Mouse (Mus musculus) lung, embryonic 16.5 days (tissue): ENCODE measurements around the gene Tulp2. TPM values are rescaled to one million over a fixed set of nuclear protein-coding genes. Genes with fewer than 3 reads are reported as not detected.

Experiments
- ATAC-seq: fragments of 200-750 bp; cut with Nextera tagmentation; 2 replicates; pipeline ENCODE4 v1.8.0; 2017; ENCODE audit warnings: low read depth, mild to moderate bottlenecking, moderate library complexity
- H3K27ac ChIP-seq: fragments of 300-500 bp; sonication (generic); 2 replicates; pipeline ENCODE4 v1.5.1; 2014; ENCODE audit warnings: mild to moderate bottlenecking, control low read depth, low read length
- H3K27me3 ChIP-seq: fragments of 300-500 bp; sonication (generic); 2 replicates; pipeline ENCODE4 v1.6.1; 2014; ENCODE audit warnings: low read depth, low read length, mixed read lengths; ENCODE audit not compliant: control insufficient read depth, insufficient read depth
- H3K36me3 ChIP-seq: fragments of 300-500 bp; sonication (generic); 2 replicates; pipeline ENCODE4 v1.6.1; 2014; ENCODE audit warnings: low read length; ENCODE audit not compliant: control insufficient read depth, insufficient read depth
- H3K4me1 ChIP-seq: fragments of 300-500 bp; sonication (generic); replicated peaks from 2 replicates; pipeline ENCODE4 v1.6.1; 2014; ENCODE audit warnings: low read length, mixed read lengths; ENCODE audit not compliant: control insufficient read depth, insufficient read depth
- H3K4me2 ChIP-seq: fragments of 300-500 bp; sonication (generic); 2 replicates; pipeline ENCODE4 v1.6.1; 2014; ENCODE audit warnings: low read depth, low read length, control low read depth
- H3K4me3 ChIP-seq: fragments of 300-500 bp; sonication (generic); 2 replicates; pipeline ENCODE4 v1.5.1; 2014; ENCODE audit warnings: mild to moderate bottlenecking, low read length, control low read depth
- H3K9ac ChIP-seq: fragments of 300-500 bp; sonication (generic); 2 replicates; pipeline ENCODE4 v1.6.1; 2014; ENCODE audit warnings: low read length, control low read depth
- H3K9me3 ChIP-seq: fragments of 300-500 bp; sonication (generic); 2 replicates; pipeline ENCODE4 v1.6.1; 2016; ENCODE audit warnings: low read length; ENCODE audit not compliant: control insufficient read depth
- WGBS: fragments of 180-500 bp; shearing (Covaris S2); extraction: QIAGEN DNeasy Blood & Tissue Kit; methylation state at CpG from one replicate; pipeline ENCODE4 v1.1.7; 2014; 5-methylcytosine and 5-hydroxymethylcytosine counted together
- microRNA-seq: library from miRNA; unstranded; fragments of <30 nt; microRNA quantifications from one replicate; pipeline ENCODE4, GENCODE M21; 2016
- polyA plus RNA-seq: library from polyadenylated mRNA; unstranded; fragments of >200 nt; fragmentation: Nextera tagmentation; extraction: Ambion mirVana; gene quantifications from 2 replicates; pipeline ENCODE4 v1.2.1, GENCODE M21; 2015

The Tulp2 gene
- polyA plus RNA-seq, 1 experiment from 2014 or later = 0.39 TPM

DNA sequence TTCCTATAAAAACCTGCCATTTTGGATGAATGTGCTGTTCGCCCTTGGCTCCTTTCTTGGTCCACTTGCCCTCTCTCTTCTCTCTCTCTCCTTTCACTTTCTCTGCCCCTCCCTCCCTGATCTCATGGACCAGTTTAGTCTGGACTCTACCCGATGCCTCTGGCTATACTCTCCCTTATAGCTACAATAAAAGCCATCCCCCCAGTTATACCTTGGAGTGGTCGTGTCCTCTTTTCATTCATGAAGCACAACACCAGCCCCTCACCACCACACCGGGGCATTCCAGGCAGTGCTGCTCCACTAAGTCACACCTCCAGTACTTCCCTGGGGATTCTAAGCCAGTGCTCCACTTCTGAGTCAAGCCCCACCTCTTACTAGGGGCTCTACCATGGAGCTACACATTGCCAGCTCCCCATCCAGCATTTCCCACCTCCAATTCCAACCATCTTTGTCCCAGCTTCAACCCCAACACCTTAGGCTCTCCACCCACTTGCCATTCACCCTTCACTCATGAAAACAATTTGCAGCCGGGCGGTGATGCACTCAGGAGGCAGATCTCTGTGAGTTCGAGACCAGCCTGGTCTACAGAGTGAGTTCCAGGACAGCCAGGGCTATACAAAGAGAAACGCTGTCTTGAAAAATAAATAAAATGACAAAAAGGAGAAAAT lies 85.6 kb downstream of the Tulp2 start:
- Histone ChIP-seq H3K4me1 (peaks cover 30% of the 10 kb centered on the region), H3K36me3 (no peaks in the 10 kb centered on the region), H3K27ac (peak overlapping the region; percentile 77), H3K9me3 (no peaks in the 10 kb centered on the region), H3K9ac (peak overlapping the region; percentile 58), H3K4me3 (no peak overlapping the region), H3K4me2 (peak overlapping the region; percentile 65), H3K27me3 (no peaks in the 10 kb centered on the region)
- 64% methylated on average over 8 of the region's 8 CpGs for WGBS
- ATAC-seq = no peak

DNA sequence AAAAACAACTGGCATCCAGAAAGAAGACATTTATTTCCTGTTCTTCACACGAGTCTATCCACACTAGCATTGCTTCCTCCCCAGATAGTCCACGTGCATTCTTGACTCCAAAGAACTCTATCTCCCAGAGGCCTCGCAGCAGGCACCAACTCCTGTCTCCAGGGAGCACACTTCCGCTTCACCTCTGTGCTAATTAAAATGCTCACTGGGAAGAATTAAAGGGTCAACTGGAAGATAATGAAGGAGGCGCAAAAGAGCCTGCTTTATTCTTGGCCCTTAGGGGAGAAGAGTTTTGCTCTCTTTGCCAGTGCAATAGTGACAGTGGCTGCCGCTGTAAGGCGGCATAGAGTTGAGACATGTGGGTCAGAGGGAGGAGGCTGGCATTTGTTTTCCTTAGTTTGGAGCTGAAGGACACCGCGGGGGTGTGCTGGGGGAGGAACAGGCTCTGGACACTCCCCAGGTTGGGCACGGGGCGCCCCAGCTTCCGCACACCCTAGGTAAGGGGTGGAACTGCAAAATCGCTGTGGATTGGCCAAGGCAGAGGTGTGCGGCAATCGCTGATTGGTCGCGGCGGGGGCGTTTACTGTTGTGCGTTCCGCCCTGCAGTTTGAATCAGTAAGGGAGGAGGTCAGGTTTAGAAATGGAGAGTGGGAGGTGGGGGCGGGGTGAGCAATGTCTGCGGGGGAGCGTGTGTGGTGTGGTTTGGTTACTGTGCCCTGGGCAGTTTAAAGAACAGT lies 86.3 kb downstream of the Tulp2 start:
- H3K9ac ChIP-seq = peak overlapping the region; percentile 59
- H3K4me2 ChIP-seq = peak overlapping the region; percentile 65
- ATAC-seq = peak; percentile 96
- no peaks in the 10 kb centered on the region for H3K27me3 ChIP-seq
- H3K4me1 ChIP-seq = peaks cover 30% of the 10 kb centered on the region
- no peaks in the 10 kb centered on the region for H3K36me3 ChIP-seq
- H3K27ac ChIP-seq = peak overlapping the region; percentile 77
- WGBS = 1% methylated on average over 24 of the region's 24 CpGs
- peak overlapping the region; percentile 53 for H3K4me3 ChIP-seq
- no peaks in the 10 kb centered on the region for H3K9me3 ChIP-seq

DNA sequence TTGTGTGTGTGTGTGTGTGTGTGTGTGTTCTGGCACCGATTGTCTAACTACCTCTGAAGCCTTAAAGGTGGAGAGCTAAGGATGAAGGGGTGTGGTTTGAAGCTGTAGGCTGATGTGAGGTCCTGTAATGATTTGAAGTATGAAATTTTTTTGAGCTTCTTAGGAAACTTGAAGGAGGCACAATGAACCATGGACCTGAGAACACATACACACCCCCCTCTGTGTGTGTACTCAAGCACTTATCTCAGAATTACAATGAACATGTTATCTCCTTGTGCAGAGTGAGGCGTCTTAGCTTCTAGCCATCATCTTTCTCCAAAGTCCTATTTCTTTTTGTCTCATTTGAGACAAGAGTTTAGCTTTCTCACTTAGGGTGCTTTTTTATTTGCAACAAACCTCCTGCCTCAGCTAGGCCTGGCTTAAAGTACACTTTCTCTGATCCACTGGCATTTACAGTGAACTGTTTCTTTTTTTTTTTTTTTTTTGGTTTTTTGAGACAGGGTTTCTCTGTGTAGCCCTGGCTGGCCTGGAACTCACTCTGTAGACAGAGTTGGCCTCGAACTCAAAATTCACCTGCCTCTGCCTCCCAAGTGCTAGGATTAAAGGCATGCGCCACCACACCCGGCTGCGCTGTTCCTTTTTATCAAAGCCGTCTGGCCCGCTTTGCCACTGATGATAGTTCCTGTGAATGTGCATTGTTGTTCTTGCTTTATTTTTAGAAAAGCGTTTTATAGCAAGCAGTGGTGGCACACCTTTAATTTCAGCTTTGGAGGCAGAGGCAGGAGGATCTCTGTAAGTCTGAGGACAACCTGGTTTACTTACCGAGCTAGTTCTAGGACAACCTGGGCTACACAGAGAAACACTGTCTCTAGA lies 87.2 kb downstream of the Tulp2 start:
- H3K4me1 ChIP-seq = peaks cover 30% of the 10 kb centered on the region
- WGBS = 71% methylated on average over 10 of the region's 10 CpGs
- no peaks in the 10 kb centered on the region for H3K9me3 ChIP-seq
- peak; percentile 10; the same call in 1 of the 2 replicates for ATAC-seq
- H3K27ac ChIP-seq = peak overlapping the region; percentile 77
- peak overlapping the region; percentile 59 for H3K9ac ChIP-seq
- H3K4me3 ChIP-seq = peak overlapping the region; percentile 53
- no peaks in the 10 kb centered on the region for H3K36me3 ChIP-seq
- H3K4me2 ChIP-seq = peak overlapping the region; percentile 65
- H3K27me3 ChIP-seq = no peaks in the 10 kb centered on the region

DNA sequence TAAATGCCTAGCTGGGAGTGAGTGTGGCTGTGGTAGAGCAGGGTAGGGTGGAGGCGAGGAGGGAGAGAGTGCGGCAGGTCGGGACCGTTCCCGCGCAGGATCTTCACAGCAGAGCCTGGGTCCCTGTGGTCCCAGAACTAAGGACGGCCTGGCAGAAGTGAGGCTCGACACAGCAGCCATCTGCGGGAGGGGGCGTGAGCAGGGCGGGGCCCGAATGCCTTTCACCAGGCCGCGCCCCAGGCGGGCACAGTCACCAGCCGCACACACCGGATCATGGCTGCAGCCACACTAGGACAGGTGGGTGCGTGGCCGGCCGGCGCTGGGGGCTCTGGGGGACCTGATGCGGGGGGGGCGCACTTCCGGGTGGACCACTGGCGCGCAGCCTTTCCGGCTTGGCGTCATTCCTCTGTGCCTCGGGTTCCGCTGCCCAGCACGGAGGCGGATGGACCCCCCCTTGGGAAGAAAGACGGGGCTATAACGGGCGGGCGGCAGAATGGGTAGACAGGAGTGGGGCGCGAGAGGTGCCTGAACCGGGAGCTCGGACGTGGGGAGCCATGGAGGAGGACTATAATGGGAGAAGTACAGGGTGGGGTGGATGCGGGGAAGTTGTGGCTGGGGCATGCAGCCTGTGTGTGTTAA lies 88.5 kb downstream of the Tulp2 start, which contains the start of gene Bcat2:
Gene Bcat2, plus strand, starts transcription at position 51 of the 639 bp plus-strand sequence.
- H3K36me3 ChIP-seq = no peaks in the 10 kb centered on the region
- peak; percentile 72 for ATAC-seq
- H3K9ac ChIP-seq = peak within 1 kb of the TSS; percentile 92
- H3K4me1 ChIP-seq = peaks cover 30% of the 10 kb centered on the region
- WGBS = under 1% methylated on average over 40 of the region's 42 CpGs
- no peaks in the 10 kb centered on the region for H3K27me3 ChIP-seq
- H3K4me3 ChIP-seq = peak within 1 kb of the TSS; percentile 78
- peak within 1 kb of the TSS; percentile 66 for H3K4me2 ChIP-seq
- H3K27ac ChIP-seq = peak within 1 kb of the TSS; percentile 93
- H3K9me3 ChIP-seq = no peaks in the 10 kb centered on the region

DNA sequence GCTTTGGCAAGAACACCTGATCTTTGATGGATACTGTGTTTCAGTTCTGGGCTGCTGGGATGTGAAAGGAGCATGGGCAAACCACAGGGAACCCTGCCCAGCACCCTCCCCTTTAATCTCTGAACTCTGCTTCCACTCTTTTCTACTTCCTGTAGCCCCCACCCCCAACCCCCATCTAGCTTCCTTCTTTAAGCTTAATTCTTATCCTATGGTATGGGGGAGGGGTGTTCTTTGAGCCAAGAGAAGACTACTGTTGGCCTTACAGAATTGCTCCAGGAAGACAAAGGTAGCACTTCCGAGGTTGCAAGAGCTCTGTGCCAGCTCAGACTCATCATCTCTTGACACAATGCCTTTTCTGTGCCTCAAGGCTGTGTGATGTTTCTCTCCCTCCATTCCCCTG lies 90.3 kb downstream of the Tulp2 start:
- ATAC-seq = no peak
- Histone ChIP-seq H3K36me3 (peaks cover 5% of the 10 kb centered on the region; the same call in 1 of the 2 replicates), H3K9me3 (no peaks in the 10 kb centered on the region), H3K4me3 (no peak overlapping the region), H3K27me3 (no peaks in the 10 kb centered on the region), H3K9ac (no peak overlapping the region), H3K27ac (no peak overlapping the region), H3K4me1 (peaks cover 30% of the 10 kb centered on the region), H3K4me2 (0 out of 2 replicates have a peak overlapping the region, but pooled peaks have one; percentile 66)
- WGBS = 42% methylated on average over 1 of the region's 1 CpGs

Small RNA genes lying within 50 kb of the gene (microRNA-seq; reads per million reads assigned to microRNA genes)
- not detected for gene Gm22133

Other genes with a start within 250 kb of the Tulp2 start
- gene Cd37, start 242.8 kb upstream of the Tulp2 start, polyA plus RNA-seq = 3.0 and 4.6 TPM in 2 replicates
- gene Slc6a16, start 240.8 kb upstream of the Tulp2 start, polyA plus RNA-seq = 0.23 TPM in 1 of 2 replicates, not detected in the other
- not detected in 2 replicates for gene Slc6a21, start 204.4 kb upstream of the Tulp2 start, polyA plus RNA-seq
- 19.6 and 25.0 TPM in 2 replicates for gene Trpm4, start 148.1 kb upstream of the Tulp2 start, polyA plus RNA-seq
- gene Hrc, start 146.6 kb upstream of the Tulp2 start, polyA plus RNA-seq = 1.8 and 2.0 TPM in 2 replicates
- 2.2 and 2.5 TPM in 2 replicates for gene Ppfia3, start 114.9 kb upstream of the Tulp2 start, polyA plus RNA-seq
- gene Lin7b, start 111.3 kb upstream of the Tulp2 start, polyA plus RNA-seq = 0.53 TPM in 2 replicates
- 181 and 191 TPM in 2 replicates for gene Snrnp70, start 86.1 kb upstream of the Tulp2 start, polyA plus RNA-seq
- not detected in 2 replicates for gene Kcna7, start 76.2 kb upstream of the Tulp2 start, polyA plus RNA-seq
- gene Ntf5, start 68.2 kb upstream of the Tulp2 start, polyA plus RNA-seq = 3.2 and 3.5 TPM in 2 replicates
- 2.3 and 3.3 TPM in 2 replicates for gene Lhb, start 61.1 kb upstream of the Tulp2 start, polyA plus RNA-seq
- 53.8 and 54.1 TPM in 2 replicates for gene Gys1, start 47.0 kb upstream of the Tulp2 start, polyA plus RNA-seq
- 159 and 160 TPM in 2 replicates for gene Ruvbl2, start 43.8 kb upstream of the Tulp2 start, polyA plus RNA-seq
- 4,912 and 5,024 TPM in 2 replicates for gene Ftl1, start 22.0 kb upstream of the Tulp2 start, polyA plus RNA-seq
- gene Bax, start 15.0 kb upstream of the Tulp2 start, polyA plus RNA-seq = 135 and 136 TPM in 2 replicates
- not detected in 2 replicates for gene Gm45808, start 4.9 kb downstream of the Tulp2 start, polyA plus RNA-seq
- gene Dhdh, start 6.9 kb downstream of the Tulp2 start, polyA plus RNA-seq = 3.6 and 3.7 TPM in 2 replicates
- 254 and 266 TPM in 2 replicates for gene Nucb1, start 28.5 kb downstream of the Tulp2 start, polyA plus RNA-seq
- gene Ppp1r15a, start 44.4 kb downstream of the Tulp2 start, polyA plus RNA-seq = 22.4 and 29.0 TPM in 2 replicates
- gene Plekha4, start 44.5 kb downstream of the Tulp2 start, polyA plus RNA-seq = 2.3 and 3.4 TPM in 2 replicates
- 0.72 and 0.84 TPM in 2 replicates for gene Hsd17b14, start 73.0 kb downstream of the Tulp2 start, polyA plus RNA-seq
- gene Bcat2, start 88.3 kb downstream of the Tulp2 start, polyA plus RNA-seq = 59.5 and 60.0 TPM in 2 replicates
- gene Fgf21, start 133.6 kb downstream of the Tulp2 start, polyA plus RNA-seq = 0.16 and 0.91 TPM in 2 replicates
- 0.26 and 0.70 TPM in 2 replicates for gene Fut1, start 135.4 kb downstream of the Tulp2 start, polyA plus RNA-seq
- gene Izumo1, start 139.9 kb downstream of the Tulp2 start, polyA plus RNA-seq = 0.16 and 0.21 TPM in 2 replicates
- 16.1 and 16.4 TPM in 2 replicates for gene Rasip1, start 145.6 kb downstream of the Tulp2 start, polyA plus RNA-seq
- gene Mamstr, start 158.1 kb downstream of the Tulp2 start, polyA plus RNA-seq = 10.6 and 11.5 TPM in 2 replicates
- 0.60 and 0.70 TPM in 2 replicates for gene Fut2, start 184.5 kb downstream of the Tulp2 start, polyA plus RNA-seq
- 0.95 and 1.8 TPM in 2 replicates for gene Ntn5, start 202.1 kb downstream of the Tulp2 start, polyA plus RNA-seq
- gene Sec1, start 212.5 kb downstream of the Tulp2 start, polyA plus RNA-seq = 0.74 and 0.84 TPM in 2 replicates
- 2.3 and 3.3 TPM in 2 replicates for gene Car11, start 218.0 kb downstream of the Tulp2 start, polyA plus RNA-seq
- gene Dbp, start 223.2 kb downstream of the Tulp2 start, polyA plus RNA-seq = 1.5 and 1.7 TPM in 2 replicates
- gene Rpl18, start 233.6 kb downstream of the Tulp2 start, polyA plus RNA-seq = 984 and 1,005 TPM in 2 replicates
- gene Sphk2, start 236.1 kb downstream of the Tulp2 start, polyA plus RNA-seq = 28.9 TPM in 2 replicates
- gene Fam83e, start 239.3 kb downstream of the Tulp2 start, polyA plus RNA-seq = 2.0 and 2.1 TPM in 2 replicates
- not detected in 2 replicates for gene Spaca4, start 243.9 kb downstream of the Tulp2 start, polyA plus RNA-seq